Mouse (Mus musculus) A20 (cell line): ENCODE measurements at regions not wholly inside any gene's neighbourhood (a gene's known extent, or its start where the extent isn't known, plus 50 kb on each side); places are given as distances from the start of the nearest gene placed in this dataset.
A peak's percentile ranks its signal among the peaks of the same experiment; 100 is the strongest.

Experiments used
- DNase-seq: peaks from one replicate; pipeline ENCODE4 v3.0.0-alpha.2; 2011; ENCODE audit warnings: low read depth, low spot score

DNA sequence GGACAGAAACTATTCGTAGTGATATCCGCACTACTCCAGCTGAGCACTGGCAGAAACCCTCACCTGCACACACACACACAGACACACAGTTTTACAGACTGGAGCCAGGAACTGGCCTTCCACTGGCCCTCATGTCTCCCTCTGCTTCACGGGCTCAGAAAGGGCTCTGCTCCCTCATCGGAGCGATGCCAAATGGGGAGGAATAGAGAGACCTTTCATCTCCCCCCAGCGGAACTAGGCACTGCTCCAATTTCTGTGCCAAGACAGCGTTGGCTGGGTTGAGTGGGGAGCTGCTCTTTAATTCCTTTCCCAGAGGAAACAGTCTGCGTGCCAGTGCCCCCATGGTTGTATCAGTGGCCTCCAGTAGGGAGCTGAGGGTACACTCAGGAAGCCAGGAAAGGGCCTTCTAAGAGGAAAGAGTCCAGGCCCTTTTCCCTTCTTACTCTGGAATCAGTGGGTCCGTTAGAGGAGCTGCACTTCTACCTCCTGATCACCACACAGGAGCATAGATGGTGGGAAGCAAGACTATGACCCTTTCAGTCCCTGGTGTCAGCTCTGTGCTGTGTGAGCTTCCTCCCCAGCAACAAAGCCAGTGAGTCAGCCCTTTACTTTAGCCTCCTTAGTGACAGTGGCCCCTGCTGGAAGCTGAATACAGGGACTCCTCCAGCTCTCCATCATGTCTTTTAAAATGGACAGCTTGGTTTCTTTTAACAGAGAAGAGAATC lies 452.7 kb downstream of the Rps24 start:
- no peak for DNase-seq

DNA sequence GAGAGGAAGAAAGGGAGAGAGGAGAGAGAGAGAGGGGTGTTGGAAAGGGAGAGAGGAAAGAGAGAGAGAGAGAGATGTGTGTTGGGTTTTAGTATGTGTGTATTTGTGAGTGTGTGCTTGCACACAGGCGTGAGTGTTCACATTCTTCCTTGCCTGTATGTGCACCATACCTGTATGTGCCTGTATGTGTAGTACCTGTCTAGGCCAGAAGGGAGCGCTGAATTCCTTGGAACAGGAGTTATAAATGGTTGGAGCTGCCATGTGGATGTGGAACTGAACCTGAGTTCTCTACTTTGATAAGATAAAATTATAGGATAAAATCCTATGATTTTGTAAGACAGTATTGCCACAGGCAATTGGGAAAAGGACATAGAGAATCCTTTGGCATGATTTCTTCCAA lies 458.8 kb downstream of the Rps24 start:
- DNase-seq, result peak; percentile 41

- no peak for DNase-seq
Observed at GRCm38 (mm10) chr14:24947084-24947483, 460.2 kb downstream of the Rps24 start.

DNA sequence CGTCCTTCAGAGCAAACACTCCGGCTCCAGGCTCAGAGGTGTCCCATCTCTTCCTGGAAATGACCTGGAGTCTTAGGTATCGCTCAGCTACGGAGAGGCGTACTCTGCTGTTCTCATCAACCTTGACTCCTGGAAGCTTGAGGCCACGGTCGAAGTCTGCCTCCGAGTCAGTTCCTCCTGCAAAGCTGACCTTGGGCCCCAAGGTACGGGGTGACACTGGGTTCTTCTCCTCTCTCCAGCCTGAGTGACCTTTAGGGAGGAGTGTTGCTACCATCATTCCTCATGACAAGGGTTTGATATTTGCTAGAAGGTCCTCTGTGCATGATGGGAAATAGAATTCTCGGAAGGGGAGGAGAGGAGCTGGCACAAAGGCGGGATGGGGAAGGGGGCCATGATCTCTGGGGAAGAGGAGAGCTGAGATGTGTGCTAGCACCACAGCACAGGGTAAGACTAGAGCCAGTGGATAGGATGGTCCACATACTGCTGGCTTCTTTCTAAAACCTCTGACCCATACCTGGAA lies 469.0 kb downstream of the Rps24 start:
- no peak for DNase-seq

DNA sequence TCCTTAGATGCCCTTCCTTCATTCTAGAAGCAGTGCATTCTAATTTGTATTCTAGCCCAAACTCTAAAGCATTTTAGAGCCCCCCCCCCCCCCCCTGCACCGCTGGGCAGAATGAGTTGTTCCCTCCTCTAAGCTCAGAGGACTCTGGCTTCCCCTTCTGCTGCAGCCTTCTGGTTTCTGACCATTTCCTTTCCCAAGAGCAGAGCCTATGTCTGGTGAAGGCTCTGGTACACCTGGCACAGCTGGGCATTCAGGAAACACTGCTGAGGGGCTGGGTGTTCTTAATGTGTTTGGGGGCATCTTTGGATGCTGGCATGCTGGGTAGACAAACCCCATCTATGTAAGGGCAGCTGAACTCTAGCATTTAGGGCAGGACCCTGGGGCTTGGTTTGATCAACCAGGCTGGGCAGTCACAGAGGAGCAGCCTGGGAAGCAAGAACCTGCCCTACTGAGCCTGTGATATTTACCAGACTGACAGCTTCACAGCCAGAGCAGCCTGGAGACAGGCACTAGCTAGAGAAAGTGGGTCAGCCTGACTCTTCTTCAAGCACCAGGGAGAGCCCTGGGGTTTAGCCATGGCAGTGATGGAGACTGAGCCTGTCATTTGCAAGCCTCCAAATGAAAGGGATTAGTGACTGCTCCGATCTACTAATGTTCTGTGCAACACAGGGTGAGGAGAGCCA lies 469.7 kb downstream of the Rps24 start:
- DNase-seq, result no peak

DNA sequence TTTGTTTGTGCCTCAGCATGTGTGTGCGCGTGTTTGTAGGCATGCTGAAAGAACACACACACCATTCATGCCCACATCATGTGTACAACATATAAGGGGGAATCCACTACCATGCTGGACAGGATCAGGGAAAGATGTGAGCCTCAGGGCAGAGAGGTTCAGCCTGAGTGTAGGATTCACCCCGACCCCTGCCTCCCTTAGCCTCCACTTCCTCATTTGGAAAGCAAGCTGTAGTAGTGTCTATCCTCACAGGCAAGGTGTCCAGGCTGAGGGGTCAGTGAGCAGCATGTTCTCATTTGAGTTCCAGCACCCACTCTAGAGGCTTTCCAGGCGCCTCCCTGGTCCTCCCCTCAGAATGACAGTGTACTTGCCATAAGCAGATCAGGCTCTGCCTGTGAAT lies 470.5 kb downstream of the Rps24 start:
- DNase-seq, result no peak

DNA sequence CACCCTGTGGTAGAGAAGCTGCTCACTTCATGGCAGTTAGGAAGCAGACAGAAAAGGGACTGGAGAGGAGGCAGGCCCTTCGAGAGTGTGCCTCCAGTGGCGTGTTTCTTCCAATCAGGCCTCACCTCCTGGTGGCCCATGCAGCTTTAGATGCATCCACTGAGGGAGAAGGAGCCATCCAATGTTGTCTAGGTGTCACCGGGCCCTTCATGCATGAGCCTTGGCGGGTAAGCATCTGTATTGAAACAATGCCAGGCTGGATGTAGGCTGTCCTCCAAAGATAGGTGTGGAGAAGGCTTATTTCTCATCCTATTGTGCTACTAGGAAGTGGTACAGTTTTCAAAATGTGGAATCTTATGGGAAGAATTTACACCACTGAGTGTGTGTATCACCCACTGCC lies 471.9 kb downstream of the Rps24 start:
- no peak for DNase-seq

DNA sequence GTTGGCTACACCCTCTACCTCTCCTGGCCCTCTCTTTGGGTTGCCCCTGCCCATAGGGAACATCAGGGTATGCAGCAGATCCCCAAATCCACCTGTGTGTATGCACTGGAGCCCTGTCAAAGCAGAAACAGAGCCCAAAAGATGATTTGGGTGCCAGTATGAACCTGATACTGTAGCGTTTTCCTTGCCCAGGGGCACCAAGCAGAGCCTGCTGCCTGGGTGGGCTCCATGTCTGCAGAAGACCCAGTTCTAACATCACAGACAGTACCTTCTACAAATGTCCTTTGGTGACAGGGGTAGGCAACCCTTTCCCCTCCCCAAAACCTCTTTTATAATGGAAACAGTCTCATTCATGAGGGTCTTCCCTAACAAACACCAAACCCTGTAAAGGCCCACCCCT lies 472.5 kb downstream of the Rps24 start:
- DNase-seq, result no peak

GRCm38 (mm10) chr14:24960082-24960482 lies 473.2 kb downstream of the Rps24 start:
- DNase-seq, result no peak

GRCm38 (mm10) chr14:24960875-24961274 lies 473.9 kb downstream of the Rps24 start:
- DNase-seq, result no peak

GRCm38 (mm10) chr14:24961721-24962120 lies 474.8 kb downstream of the Rps24 start:
- no peak for DNase-seq

- DNase-seq, result no peak
Observed at GRCm38 (mm10) chr14:24969584-24969983, 482.7 kb downstream of the Rps24 start.

DNA sequence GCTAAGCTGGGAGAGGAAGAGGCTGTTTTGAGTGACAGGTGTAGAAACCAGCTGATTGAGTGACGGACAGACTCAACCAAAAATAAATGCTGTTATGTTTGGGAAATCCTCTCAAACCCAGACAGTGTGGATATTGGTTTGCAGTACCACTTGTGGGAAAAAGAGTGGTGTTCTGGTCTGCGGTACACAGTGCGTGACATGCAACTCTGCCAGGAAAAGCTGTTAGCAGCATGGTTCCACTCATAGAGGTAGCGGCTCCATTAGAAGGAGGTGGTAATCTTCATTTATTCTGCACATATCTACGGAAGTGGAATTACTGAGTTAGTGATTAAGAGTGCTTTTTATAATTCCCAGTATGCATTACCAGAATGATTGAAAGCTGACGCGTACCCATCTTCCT lies 485.4 kb downstream of the Rps24 start:
- no peak for DNase-seq

DNA sequence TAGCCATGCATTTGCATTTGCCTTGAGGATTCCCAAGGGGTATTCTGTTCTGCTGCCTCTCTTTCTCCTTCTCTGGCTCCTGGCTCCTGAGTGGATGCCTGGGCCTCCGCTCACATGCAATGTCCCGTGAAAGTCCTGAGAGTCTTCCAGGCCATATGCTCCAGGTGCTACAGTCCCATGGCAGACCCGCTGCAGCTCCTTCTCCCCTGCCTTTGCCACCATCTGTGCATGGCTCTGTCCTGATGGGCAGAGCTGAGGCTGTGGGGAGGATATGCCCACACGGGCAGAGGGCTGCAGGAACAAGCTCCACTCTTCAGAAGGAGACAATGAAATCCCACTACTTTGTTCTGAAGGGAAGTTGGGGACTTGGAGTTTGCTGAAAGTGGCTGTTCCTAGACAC lies 485.9 kb upstream of the Zmiz1 start:
- DNase-seq, result no peak

DNA sequence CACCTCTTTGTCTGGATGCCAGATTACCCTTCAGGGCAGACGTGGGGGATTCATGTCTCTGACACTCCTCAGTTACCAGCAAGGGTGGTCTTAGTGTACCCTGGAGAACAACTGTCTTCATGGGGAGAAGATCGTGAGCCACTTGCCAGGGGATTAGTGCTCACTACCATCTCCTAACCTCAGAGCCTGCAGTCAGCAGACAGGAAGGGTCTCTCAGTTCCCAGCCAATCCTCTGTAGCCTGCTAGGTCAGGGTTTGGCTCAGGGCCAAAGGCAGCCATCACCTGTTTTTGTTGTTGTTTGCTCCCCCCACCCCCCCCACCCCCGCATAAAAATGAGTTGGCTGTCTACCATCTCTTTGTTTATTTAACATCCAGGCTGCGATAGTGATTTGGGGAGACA lies 485.4 kb upstream of the Zmiz1 start:
- no peak for DNase-seq

- no peak for DNase-seq
Observed at GRCm38 (mm10) chr14:24982489-24982888, 476.5 kb upstream of the Zmiz1 start.

- DNase-seq, result peak; percentile 44
Observed at GRCm38 (mm10) chr14:24983279-24983678, 475.7 kb upstream of the Zmiz1 start.

DNA sequence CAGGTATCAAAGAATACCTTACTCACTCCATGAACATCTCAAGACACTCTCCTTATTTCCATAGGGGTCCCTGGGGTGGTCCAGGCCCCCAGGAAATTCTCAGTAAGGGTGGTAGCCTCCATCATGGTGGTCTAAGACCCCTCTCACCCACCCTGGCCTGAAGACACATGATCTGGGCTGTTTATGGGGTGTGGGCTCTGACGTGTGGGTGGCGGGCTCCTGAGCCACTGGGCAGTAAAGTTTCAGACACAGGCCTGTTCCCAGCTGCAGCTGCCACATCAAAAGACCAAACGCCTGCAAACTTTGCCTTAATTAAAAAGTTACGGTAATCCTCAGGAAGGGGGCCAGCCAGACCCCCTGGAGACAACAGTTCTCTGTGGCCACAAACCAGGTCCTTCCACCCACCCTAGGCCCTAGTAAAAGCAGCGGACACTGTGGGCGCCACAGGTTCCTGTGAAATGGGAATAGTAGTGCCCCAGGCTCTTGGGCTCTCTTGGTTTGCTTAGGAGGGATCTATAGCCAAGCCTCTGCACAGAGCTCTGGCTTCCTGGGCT lies 473.1 kb upstream of the Zmiz1 start:
- DNase-seq, result no peak

GRCm38 (mm10) chr14:24986404-24986803 lies 472.6 kb upstream of the Zmiz1 start:
- no peak for DNase-seq

DNA sequence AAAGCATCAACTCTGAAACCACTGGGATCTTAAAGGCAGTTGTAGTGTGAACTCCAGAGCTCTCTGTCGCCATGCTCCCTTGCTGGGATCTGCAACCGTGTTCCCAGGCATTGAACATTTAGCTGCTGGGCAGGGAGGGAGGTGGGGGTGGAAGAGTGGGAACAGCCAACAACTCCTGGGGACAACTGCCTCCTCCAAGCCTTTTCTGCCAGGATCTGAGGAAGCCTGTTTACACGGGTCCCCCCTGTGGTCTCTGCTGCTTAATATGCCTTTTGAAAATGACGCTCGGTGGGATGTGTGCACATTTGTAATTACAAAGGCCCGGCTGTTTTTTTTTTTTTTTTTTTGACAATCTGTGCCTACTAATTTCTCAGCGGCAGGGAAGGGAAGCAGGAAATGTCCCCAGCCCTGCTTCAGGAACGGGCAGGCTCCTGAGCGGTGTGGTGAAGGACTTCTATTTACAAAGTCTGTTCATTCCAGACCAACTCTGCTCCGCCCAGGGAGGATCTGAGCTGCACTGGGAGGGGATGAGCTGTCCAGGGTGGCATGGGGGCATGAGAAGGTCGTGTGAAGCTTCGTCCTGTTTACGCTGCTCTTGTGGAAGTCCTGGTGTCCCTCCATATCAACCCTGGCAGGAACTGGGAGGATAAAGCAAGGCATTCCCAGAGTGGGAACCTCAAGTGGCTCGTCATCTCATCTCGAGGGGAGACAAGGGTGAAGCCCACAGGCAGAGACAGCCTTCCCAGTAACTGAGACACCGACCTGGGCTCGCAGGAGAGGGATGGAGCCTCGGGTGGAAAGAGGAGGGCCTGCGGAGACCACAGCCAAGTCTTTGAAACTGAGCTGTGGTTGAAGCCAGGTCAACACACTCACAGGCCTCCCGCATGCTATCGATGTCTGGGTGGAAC lies 465.0 kb upstream of the Zmiz1 start:
- no peak for DNase-seq

DNA sequence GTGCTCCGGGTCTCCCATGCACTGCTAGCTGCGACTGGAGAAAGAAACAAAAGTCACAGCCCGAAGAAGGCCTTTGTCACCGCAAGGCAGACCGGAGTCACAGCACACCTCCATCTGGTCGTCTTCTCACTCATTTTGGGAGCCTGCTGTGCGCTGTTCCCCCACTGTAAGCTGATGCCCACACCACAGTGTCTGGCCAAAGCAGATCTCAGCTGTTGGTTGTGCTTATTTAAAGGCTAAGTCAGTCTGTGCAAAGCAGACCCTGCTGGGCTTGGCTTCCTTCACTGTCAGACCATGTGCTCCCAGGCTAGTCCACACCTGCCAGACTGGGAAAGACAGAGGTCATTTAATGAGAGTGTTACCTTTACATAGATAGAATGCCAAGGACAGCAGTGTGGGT lies 463.8 kb upstream of the Zmiz1 start:
- no peak for DNase-seq
